Mouse (Mus musculus): Measurements from ENCODE around the gene Taf8. TPM values are rescaled to one million over a fixed set of nuclear protein-coding genes. Genes with fewer than 3 reads are reported as not detected.
A peak's percentile ranks its signal among the peaks of the same experiment; 100 is the strongest.

Taf8 gene
- polyA plus RNA-seq, 1 experiment from 2014 or later = 14.2 TPM

- H3K4me2 ChIP-seq (ENCODE audit: low read depth, low read length) = peak overlapping the region; percentile 57
- WGBS (ENCODE audit: insufficient replicate concordance) = 21% methylated on average over 18 of the region's 18 CpGs
- ATAC-seq (ENCODE audit: low read depth) = peak; percentile 64
- peak overlapping the region; percentile 83 for H3K9ac ChIP-seq (ENCODE audit: low read depth, low read length)
- H3K9me3 ChIP-seq (replicated peaks; ENCODE audit: control insufficient read depth, low read length) = no peaks in the 10 kb centered on the region
- H3K27ac ChIP-seq (ENCODE audit: low read length) = peak overlapping the region; percentile 97
- H3K36me3 ChIP-seq (ENCODE audit: control insufficient read depth, insufficient read depth) = no peaks in the 10 kb centered on the region
- H3K27me3 ChIP-seq (ENCODE audit: control insufficient read depth, insufficient read depth, low read depth, low read length) = no peaks in the 10 kb centered on the region
- H3K4me3 ChIP-seq (ENCODE audit: low read depth, low read length) = peak overlapping the region; percentile 14; the same call in 1 of the 2 replicates
- H3K4me1 ChIP-seq (ENCODE audit: control insufficient read depth, low read depth, low read length) = peaks cover 75% of the 10 kb centered on the region
Observed at GRCm38 (mm10) chr17:47523211-47523682, 21.2 kb upstream of the Taf8 start.

DNA sequence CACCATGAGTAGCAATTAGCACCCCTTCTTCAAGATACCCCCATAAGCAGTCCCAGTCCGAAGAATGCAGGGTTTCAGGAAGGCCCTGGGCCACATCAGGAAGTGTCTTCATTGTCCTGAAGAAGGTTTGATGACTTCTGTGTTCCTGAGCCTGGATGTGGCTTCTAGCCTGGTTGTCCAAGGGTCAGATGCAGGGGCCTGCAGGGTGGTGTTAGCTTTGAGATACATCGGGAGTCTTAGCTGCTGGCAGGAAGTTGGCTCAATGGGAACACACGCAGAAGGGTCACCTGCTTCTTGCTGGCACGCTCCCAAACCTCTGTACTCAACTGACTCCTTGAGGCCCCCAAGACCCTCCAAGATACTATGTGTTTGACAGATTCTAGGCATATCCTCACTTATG lies 20.4 kb upstream of the Taf8 start:
- ATAC-seq (ENCODE audit: low read depth) = no peak
- no peaks in the 10 kb centered on the region for H3K27me3 ChIP-seq (ENCODE audit: control insufficient read depth, insufficient read depth, low read depth, low read length)
- peaks cover 68% of the 10 kb centered on the region for H3K4me1 ChIP-seq (ENCODE audit: control insufficient read depth, low read depth, low read length)
- H3K36me3 ChIP-seq (ENCODE audit: control insufficient read depth, insufficient read depth) = no peaks in the 10 kb centered on the region
- no peak overlapping the region for H3K4me3 ChIP-seq (ENCODE audit: low read depth, low read length)
- H3K4me2 ChIP-seq (ENCODE audit: low read depth, low read length) = peak overlapping the region; percentile 83
- H3K27ac ChIP-seq (ENCODE audit: low read length) = peak overlapping the region; percentile 97
- H3K9me3 ChIP-seq (replicated peaks; ENCODE audit: control insufficient read depth, low read length) = no peaks in the 10 kb centered on the region
- peak overlapping the region; percentile 83 for H3K9ac ChIP-seq (ENCODE audit: low read depth, low read length)
- WGBS (ENCODE audit: insufficient replicate concordance) = 39% methylated on average over 4 of the region's 4 CpGs

DNA sequence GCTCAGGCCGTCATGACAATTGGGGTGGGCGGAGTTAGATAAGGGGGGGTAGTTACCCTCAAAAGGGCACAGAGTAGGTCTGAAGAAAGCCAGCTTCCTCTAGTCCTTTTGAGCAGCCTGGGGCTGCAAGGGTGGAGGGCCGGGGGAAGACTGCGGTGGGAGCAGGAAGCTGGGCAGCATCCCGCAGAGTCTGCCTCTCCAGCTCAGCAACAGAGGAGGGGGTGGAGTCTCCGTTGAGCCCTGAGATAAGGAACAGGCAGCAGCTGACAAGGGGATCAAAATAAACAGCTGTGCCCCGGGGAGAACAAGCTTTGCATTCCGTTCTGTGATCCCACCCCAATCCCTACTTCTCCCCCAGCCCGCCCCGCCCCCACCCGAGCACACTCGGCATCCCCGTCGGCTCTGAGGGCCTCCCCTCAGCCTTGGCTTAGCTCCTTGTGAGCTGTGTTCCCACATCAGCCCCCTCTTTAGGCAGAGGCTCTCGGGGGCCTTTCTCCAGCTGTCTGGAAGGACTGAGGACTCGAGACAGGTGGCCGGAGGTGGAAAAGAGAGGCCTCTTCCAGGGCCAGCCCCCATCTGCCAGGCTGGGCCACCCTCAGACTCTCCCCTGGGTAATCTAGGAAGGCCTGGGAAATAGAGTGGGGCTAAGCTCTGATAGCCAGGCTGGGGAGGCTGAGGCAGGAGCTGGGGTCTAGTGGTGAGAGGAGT lies 19.6 kb upstream of the Taf8 start:
- peak overlapping the region; percentile 83 for H3K9ac ChIP-seq (ENCODE audit: low read depth, low read length)
- H3K4me3 ChIP-seq (ENCODE audit: low read depth, low read length) = peak overlapping the region; percentile 53
- H3K4me1 ChIP-seq (ENCODE audit: control insufficient read depth, low read depth, low read length) = peaks cover 60% of the 10 kb centered on the region
- H3K27me3 ChIP-seq (ENCODE audit: control insufficient read depth, insufficient read depth, low read depth, low read length) = no peaks in the 10 kb centered on the region
- peak overlapping the region; percentile 97 for H3K27ac ChIP-seq (ENCODE audit: low read length)
- WGBS (ENCODE audit: insufficient replicate concordance) = 4% methylated on average over 17 of the region's 17 CpGs
- H3K36me3 ChIP-seq (ENCODE audit: control insufficient read depth, insufficient read depth) = no peaks in the 10 kb centered on the region
- peak; percentile 94 for ATAC-seq (ENCODE audit: low read depth)
- H3K9me3 ChIP-seq (replicated peaks; ENCODE audit: control insufficient read depth, low read length) = no peaks in the 10 kb centered on the region
- peak overlapping the region; percentile 83 for H3K4me2 ChIP-seq (ENCODE audit: low read depth, low read length)

GRCm38 (mm10) chr17:47518205-47518604 lies 16.1 kb upstream of the Taf8 start:
- WGBS (ENCODE audit: insufficient replicate concordance) = 56% methylated on average over 8 of the region's 8 CpGs
- Histone ChIP-seq H3K4me1 (ENCODE audit: control insufficient read depth, low read depth, low read length) (peaks cover 61% of the 10 kb centered on the region), H3K27me3 (ENCODE audit: control insufficient read depth, insufficient read depth, low read depth, low read length) (no peaks in the 10 kb centered on the region), H3K9ac (ENCODE audit: low read depth, low read length) (no peak overlapping the region), H3K27ac (ENCODE audit: low read length) (peak overlapping the region; percentile 38), H3K36me3 (ENCODE audit: control insufficient read depth, insufficient read depth) (no peaks in the 10 kb centered on the region), H3K9me3 (replicated peaks; ENCODE audit: control insufficient read depth, low read length) (no peaks in the 10 kb centered on the region), H3K4me3 (ENCODE audit: low read depth, low read length) (no peak overlapping the region), H3K4me2 (ENCODE audit: low read depth, low read length) (no peak overlapping the region)
- ATAC-seq (ENCODE audit: low read depth) = no peak

DNA sequence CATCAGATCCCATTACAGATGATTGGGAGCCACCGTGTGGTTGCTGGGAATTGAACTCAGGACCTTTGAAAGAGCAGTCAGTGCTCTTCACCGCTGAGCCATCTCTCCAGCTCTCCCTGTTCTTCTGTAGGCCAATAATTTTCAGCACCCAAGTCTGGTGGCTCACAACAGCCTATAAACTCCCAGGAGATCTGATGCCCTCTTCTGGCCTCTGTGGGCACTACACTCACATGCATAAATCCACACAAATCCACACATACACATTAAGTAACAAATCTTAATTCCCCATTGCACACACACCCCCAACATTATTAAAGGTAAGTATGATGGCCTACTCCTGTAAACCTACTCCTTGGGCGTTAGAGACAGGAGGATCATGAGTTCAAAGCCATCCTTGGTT lies 14.1 kb upstream of the Taf8 start:
- H3K4me3 ChIP-seq (ENCODE audit: low read depth, low read length) = no peak overlapping the region
- no peak overlapping the region for H3K9ac ChIP-seq (ENCODE audit: low read depth, low read length)
- ATAC-seq (ENCODE audit: low read depth) = no peak
- no peak overlapping the region for H3K27ac ChIP-seq (ENCODE audit: low read length)
- H3K27me3 ChIP-seq (ENCODE audit: control insufficient read depth, insufficient read depth, low read depth, low read length) = no peaks in the 10 kb centered on the region
- H3K9me3 ChIP-seq (replicated peaks; ENCODE audit: control insufficient read depth, low read length) = no peaks in the 10 kb centered on the region
- no peak overlapping the region for H3K4me2 ChIP-seq (ENCODE audit: low read depth, low read length)
- no peaks in the 10 kb centered on the region for H3K36me3 ChIP-seq (ENCODE audit: control insufficient read depth, insufficient read depth)
- 95% methylated on average over 3 of the region's 3 CpGs for WGBS (ENCODE audit: insufficient replicate concordance)
- peaks cover 59% of the 10 kb centered on the region for H3K4me1 ChIP-seq (ENCODE audit: control insufficient read depth, low read depth, low read length)

- 42% methylated on average over 7 of the region's 7 CpGs for WGBS (ENCODE audit: insufficient replicate concordance)
- H3K27me3 ChIP-seq (ENCODE audit: control insufficient read depth, insufficient read depth, low read depth, low read length) = no peaks in the 10 kb centered on the region
- no peak overlapping the region for H3K27ac ChIP-seq (ENCODE audit: low read length)
- H3K4me1 ChIP-seq (ENCODE audit: control insufficient read depth, low read depth, low read length) = peaks cover 57% of the 10 kb centered on the region
- no peaks in the 10 kb centered on the region for H3K36me3 ChIP-seq (ENCODE audit: control insufficient read depth, insufficient read depth)
- no peak overlapping the region for H3K4me2 ChIP-seq (ENCODE audit: low read depth, low read length)
- no peaks in the 10 kb centered on the region for H3K9me3 ChIP-seq (replicated peaks; ENCODE audit: control insufficient read depth, low read length)
- ATAC-seq (ENCODE audit: low read depth) = no peak
- no peak overlapping the region for H3K4me3 ChIP-seq (ENCODE audit: low read depth, low read length)
- H3K9ac ChIP-seq (ENCODE audit: low read depth, low read length) = no peak overlapping the region
Observed at GRCm38 (mm10) chr17:47515180-47515844, 13.2 kb upstream of the Taf8 start.

DNA sequence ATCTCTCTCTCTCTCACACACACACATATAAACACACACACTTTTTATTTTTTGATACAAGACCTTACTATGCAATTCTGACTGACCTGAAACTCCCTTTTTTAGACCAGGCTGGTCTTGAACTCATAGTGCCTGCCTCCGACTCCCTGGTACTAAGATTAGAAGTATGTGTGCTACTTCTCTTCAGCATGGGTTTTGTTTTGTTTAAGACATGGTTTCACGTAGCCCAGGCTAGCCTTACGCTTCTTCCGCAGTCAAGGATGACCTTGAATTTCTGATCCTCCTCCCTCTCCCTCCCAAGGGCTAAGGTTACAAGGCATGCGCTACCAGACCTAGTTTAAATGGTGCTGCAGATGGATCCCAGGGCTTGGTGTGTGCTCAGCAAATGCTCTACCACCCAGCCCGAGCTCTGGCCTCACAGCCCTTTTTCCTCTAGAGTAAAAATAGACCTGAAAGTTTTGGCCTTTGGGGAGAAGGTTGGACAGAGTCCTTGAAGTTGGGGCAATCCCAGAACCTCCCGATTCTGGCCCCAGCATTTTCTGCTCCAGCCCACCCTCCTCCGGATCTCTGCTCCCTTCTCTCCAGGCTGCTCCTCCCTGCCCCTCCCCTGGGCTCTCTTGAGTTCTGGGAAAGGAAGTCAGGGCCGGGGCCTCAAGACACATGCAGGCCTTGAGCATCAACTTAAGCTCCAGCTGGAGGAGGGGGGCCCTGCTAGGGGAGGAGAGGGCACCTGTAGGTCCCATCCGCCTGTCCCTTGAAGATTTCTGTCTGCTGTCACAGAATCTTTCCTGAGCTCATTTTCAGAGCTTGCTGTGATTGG lies 11.1 kb upstream of the Taf8 start:
- Histone ChIP-seq H3K4me1 (ENCODE audit: control insufficient read depth, low read depth, low read length) (peaks cover 56% of the 10 kb centered on the region), H3K27me3 (ENCODE audit: control insufficient read depth, insufficient read depth, low read depth, low read length) (no peaks in the 10 kb centered on the region), H3K9me3 (replicated peaks; ENCODE audit: control insufficient read depth, low read length) (no peaks in the 10 kb centered on the region), H3K36me3 (ENCODE audit: control insufficient read depth, insufficient read depth) (no peaks in the 10 kb centered on the region), H3K4me2 (ENCODE audit: low read depth, low read length) (no peak overlapping the region), H3K9ac (ENCODE audit: low read depth, low read length) (no peak overlapping the region), H3K27ac (ENCODE audit: low read length) (peak overlapping the region; percentile 56; the same call in 1 of the 2 replicates), H3K4me3 (ENCODE audit: low read depth, low read length) (no peak overlapping the region)
- WGBS (ENCODE audit: insufficient replicate concordance) = 54% methylated on average over 10 of the region's 10 CpGs
- ATAC-seq (ENCODE audit: low read depth) = no peak

- Histone ChIP-seq H3K27me3 (ENCODE audit: control insufficient read depth, insufficient read depth, low read depth, low read length) (no peaks in the 10 kb centered on the region), H3K36me3 (ENCODE audit: control insufficient read depth, insufficient read depth) (no peaks in the 10 kb centered on the region), H3K9me3 (replicated peaks; ENCODE audit: control insufficient read depth, low read length) (no peaks in the 10 kb centered on the region), H3K9ac (ENCODE audit: low read depth, low read length) (peak overlapping the region; percentile 67), H3K4me2 (ENCODE audit: low read depth, low read length) (peak overlapping the region; percentile 63), H3K27ac (ENCODE audit: low read length) (peak overlapping the region; percentile 89), H3K4me1 (ENCODE audit: control insufficient read depth, low read depth, low read length) (peaks cover 66% of the 10 kb centered on the region), H3K4me3 (ENCODE audit: low read depth, low read length) (peak overlapping the region; percentile 46)
- WGBS (ENCODE audit: insufficient replicate concordance) = 14% methylated on average over 25 of the region's 25 CpGs
- ATAC-seq (ENCODE audit: low read depth) = peak; percentile 87
Observed at GRCm38 (mm10) chr17:47511111-47512020, 9.3 kb upstream of the Taf8 start.

Measured in liver, embryonic 16.5 days (tissue).